Mouse (Mus musculus) hindbrain, embryonic 16.5 days (tissue): ENCODE data around the gene Slc16a14. TPM values are rescaled to one million over a fixed set of nuclear protein-coding genes. Genes with fewer than 3 reads are reported as not detected.

Experiments
- ATAC-seq: fragments of 200-750 bp; cut with Nextera tagmentation; 2 replicates; pipeline ENCODE4 v1.8.0; 2017; ENCODE audit warnings: moderate TSS enrichment, moderate library complexity
- H3K27ac ChIP-seq: fragments of 300-500 bp; sonication (generic); 2 replicates; pipeline ENCODE4 v1.5.1; 2014; ENCODE audit warnings: low read depth, mild to moderate bottlenecking, control low read depth, low read length, moderate library complexity
- H3K27me3 ChIP-seq: fragments of 300-500 bp; sonication (generic); replicated peaks from 2 replicates; pipeline ENCODE4 v1.6.1; 2014; ENCODE audit warnings: low read length; ENCODE audit not compliant: control insufficient read depth, insufficient read depth
- H3K36me3 ChIP-seq: fragments of 300-500 bp; sonication (generic); 2 replicates; pipeline ENCODE4 v1.6.1; 2014; ENCODE audit warnings: mild to moderate bottlenecking, low read length, moderate library complexity, mixed read lengths; ENCODE audit not compliant: control insufficient read depth, insufficient read depth
- H3K4me1 ChIP-seq: fragments of 300-500 bp; sonication (generic); 2 replicates; pipeline ENCODE4 v1.6.1; 2014; ENCODE audit warnings: low read depth, low read length; ENCODE audit not compliant: control insufficient read depth, insufficient read depth
- H3K4me2 ChIP-seq: fragments of 300-500 bp; sonication (generic); 2 replicates; pipeline ENCODE4 v1.6.1; 2014; ENCODE audit warnings: mild to moderate bottlenecking, low read length, control low read depth, moderate library complexity
- H3K4me3 ChIP-seq: fragments of 300-500 bp; sonication (generic); 2 replicates; pipeline ENCODE4 v1.5.1; 2014; ENCODE audit warnings: mild to moderate bottlenecking, low read length, control low read depth, moderate library complexity
- H3K9ac ChIP-seq: fragments of 300-500 bp; sonication (generic); 2 replicates; pipeline ENCODE4 v1.6.1; 2014; ENCODE audit warnings: low read depth, mild to moderate bottlenecking, control low read depth, low read length, moderate library complexity
- H3K9me3 ChIP-seq: fragments of 300-500 bp; sonication (generic); 2 replicates; pipeline ENCODE4 v1.6.1; 2014; ENCODE audit warnings: mild to moderate bottlenecking, low read length, moderate library complexity; ENCODE audit not compliant: control insufficient read depth
- WGBS: fragments of 180-500 bp; shearing (Covaris S2); extraction: QIAGEN DNeasy Blood & Tissue Kit; methylation state at CpG from one replicate; pipeline ENCODE4 v1.1.7; 2014; 5-methylcytosine and 5-hydroxymethylcytosine counted together
- polyA plus RNA-seq: library from polyadenylated mRNA; unstranded; fragments of >200 nt; fragmentation: Nextera tagmentation; extraction: Ambion mirVana; gene quantifications from 2 replicates; pipeline ENCODE4 v1.2.1, GENCODE M21; 2015

The Slc16a14 gene
- polyA plus RNA-seq, 1 experiment from 2014 or later: 15.0 TPM

DNA sequence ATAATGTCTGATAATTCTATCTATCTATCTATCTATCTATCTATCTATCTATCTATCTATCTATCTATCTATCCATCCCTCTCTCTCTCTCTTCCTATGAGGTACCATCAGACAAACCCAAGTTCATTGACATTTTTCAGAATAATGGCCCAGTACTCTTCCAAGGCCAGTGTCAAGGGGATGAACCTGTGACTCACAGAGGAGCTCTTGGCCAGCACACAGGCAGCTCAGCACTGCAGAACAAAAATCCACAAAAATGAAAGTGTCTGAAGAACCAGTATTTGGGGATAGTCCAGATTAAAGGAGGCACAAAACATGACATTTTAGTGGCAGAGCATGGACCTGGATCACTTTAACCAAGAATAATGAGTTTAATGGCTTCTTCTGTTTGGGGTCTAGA lies 7.7 kb upstream of the Slc16a14 start:
- H3K27ac ChIP-seq: no peak overlapping the region
- no peak overlapping the region for H3K4me3 ChIP-seq
- H3K4me2 ChIP-seq: no peak overlapping the region
- H3K4me1 ChIP-seq: no peaks in the 10 kb centered on the region
- no peaks in the 10 kb centered on the region for H3K36me3 ChIP-seq
- no peaks in the 10 kb centered on the region for H3K9me3 ChIP-seq
- no peaks in the 10 kb centered on the region for H3K27me3 ChIP-seq
- no peak for ATAC-seq
- H3K9ac ChIP-seq: no peak overlapping the region

GRCm38 (mm10) chr1:84940322-84940721 lies 5.4 kb upstream of the Slc16a14 start:
- Histone ChIP-seq H3K4me3 (no peak overlapping the region), H3K9ac (no peak overlapping the region), H3K4me2 (no peak overlapping the region), H3K9me3 (no peaks in the 10 kb centered on the region), H3K36me3 (no peaks in the 10 kb centered on the region), H3K4me1 (peaks cover 5% of the 10 kb centered on the region), H3K27me3 (no peaks in the 10 kb centered on the region), H3K27ac (no peak overlapping the region)
- no peak for ATAC-seq
- WGBS: 91% methylated on average over 2 of the region's 2 CpGs

GRCm38 (mm10) chr1:84939466-84939865 lies 4.5 kb upstream of the Slc16a14 start:
- H3K4me2 ChIP-seq: no peak overlapping the region
- ATAC-seq: no peak

GRCm38 (mm10) chr1:84936716-84937510 lies 2.0 kb upstream of the Slc16a14 start:
- no peaks in the 10 kb centered on the region for H3K9me3 ChIP-seq
- 91% methylated on average over 19 of the region's 19 CpGs for WGBS
- H3K4me2 ChIP-seq: no peak overlapping the region
- no peak overlapping the region for H3K4me3 ChIP-seq
- H3K36me3 ChIP-seq: no peaks in the 10 kb centered on the region
- H3K9ac ChIP-seq: no peak overlapping the region
- H3K27me3 ChIP-seq: no peaks in the 10 kb centered on the region
- no peak overlapping the region for H3K27ac ChIP-seq
- no peak for ATAC-seq
- H3K4me1 ChIP-seq: peaks cover 7% of the 10 kb centered on the region

More at GRCm38 (mm10) chr1:84939466-84939865, 4.5 kb upstream of the Slc16a14 start:
- Histone ChIP-seq H3K4me1 (peaks cover 7% of the 10 kb centered on the region), H3K4me3 (no peak overlapping the region), H3K27ac (no peak overlapping the region), H3K9me3 (no peaks in the 10 kb centered on the region), H3K9ac (no peak overlapping the region), H3K27me3 (no peaks in the 10 kb centered on the region), H3K36me3 (no peaks in the 10 kb centered on the region)
- WGBS: 87% methylated on average over 4 of the region's 4 CpGs

GRCm38 (mm10) chr1:84935668-84936067 lies 734 bp upstream of the Slc16a14 start:
- no peaks in the 10 kb centered on the region for H3K27me3 ChIP-seq
- ATAC-seq: no peak
- peak overlapping the region; percentile 76 for H3K4me3 ChIP-seq
- H3K9me3 ChIP-seq: no peaks in the 10 kb centered on the region
- WGBS: 55% methylated on average over 9 of the region's 9 CpGs
- peak overlapping the region; percentile 63 for H3K4me2 ChIP-seq
- H3K9ac ChIP-seq: no peak overlapping the region; the same call in 1 of the 2 replicates
- H3K36me3 ChIP-seq: no peaks in the 10 kb centered on the region
- peaks cover 7% of the 10 kb centered on the region for H3K4me1 ChIP-seq
- no peak overlapping the region for H3K27ac ChIP-seq

GRCm38 (mm10) chr1:84934151-84934502 lies 807 bp downstream of the Slc16a14 start:
- Histone ChIP-seq H3K9ac (peak overlapping the region; percentile 90), H3K9me3 (no peaks in the 10 kb centered on the region), H3K4me3 (peak overlapping the region; percentile 76), H3K4me1 (peaks cover 7% of the 10 kb centered on the region), H3K36me3 (peaks cover 2% of the 10 kb centered on the region), H3K27ac (peak overlapping the region; percentile 95), H3K4me2 (peak overlapping the region; percentile 63), H3K27me3 (no peaks in the 10 kb centered on the region)
- ATAC-seq: peak; percentile 70
- WGBS: under 1% methylated on average over 12 of the region's 12 CpGs

DNA sequence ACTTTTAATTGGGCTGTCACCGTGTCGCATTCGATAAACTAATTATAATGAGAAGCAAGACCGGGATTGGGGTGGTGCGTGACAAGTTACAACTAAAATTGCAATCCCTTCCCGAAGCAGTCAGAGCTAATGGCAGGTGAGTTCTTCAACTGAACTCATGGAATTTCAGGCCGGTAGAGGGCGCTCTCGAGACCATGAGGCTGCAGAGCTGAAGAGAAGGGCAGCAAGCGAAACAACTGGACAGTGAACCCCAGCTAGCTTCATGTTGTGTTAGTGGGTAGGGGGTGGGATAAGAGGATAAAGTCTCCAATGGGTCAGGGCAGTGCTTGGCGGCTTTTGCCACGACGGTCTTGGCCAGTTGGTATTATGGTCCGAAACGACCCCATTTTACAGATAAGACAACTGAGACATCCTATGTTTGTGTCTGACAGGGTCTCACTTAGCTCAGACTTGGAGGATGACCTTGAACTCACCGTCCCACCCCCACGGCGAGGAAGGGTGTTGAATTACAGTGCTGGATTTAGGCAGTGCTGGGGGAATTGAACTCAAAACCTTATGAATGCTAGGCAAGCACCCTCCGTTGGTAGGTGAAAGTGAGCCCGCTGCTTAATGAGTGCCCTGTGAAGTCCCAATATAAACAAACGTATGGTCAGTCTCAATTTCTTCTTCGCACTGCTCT lies 1.3 kb downstream of the Slc16a14 start:
- Histone ChIP-seq H3K27me3 (no peaks in the 10 kb centered on the region), H3K27ac (peak overlapping the region; percentile 95)

DNA sequence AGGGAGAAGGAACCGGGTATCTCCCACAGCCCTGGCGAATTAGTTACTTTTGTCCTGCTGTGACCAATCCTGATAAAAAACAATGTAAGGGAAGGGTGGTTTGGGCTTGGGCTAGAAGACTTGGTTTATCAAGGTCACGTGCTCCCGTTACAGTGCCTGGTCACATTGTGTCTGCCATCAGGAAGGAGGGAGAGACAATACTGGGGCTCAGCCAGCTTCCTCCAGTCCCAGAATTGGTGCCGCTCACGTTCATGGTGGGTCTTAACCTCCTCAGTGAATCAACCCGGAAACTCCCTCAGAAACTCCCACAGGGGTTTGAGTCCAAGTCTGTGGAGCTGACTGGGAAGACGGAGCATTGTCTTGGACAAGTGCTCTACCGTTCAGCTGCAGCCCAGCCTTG lies 9.3 kb downstream of the Slc16a14 start:
- no peaks in the 10 kb centered on the region for H3K9me3 ChIP-seq
- H3K4me1 ChIP-seq: no peaks in the 10 kb centered on the region
- H3K27ac ChIP-seq: no peak overlapping the region
- no peak overlapping the region for H3K4me2 ChIP-seq
- ATAC-seq: no peak
- no peak overlapping the region for H3K4me3 ChIP-seq
- H3K36me3 ChIP-seq: peaks cover 12% of the 10 kb centered on the region
- WGBS: 86% methylated on average over 9 of the region's 9 CpGs
- no peaks in the 10 kb centered on the region for H3K27me3 ChIP-seq
- H3K9ac ChIP-seq: no peak overlapping the region

More for the DNA sequence above, 1.3 kb downstream of the Slc16a14 start:
- Histone ChIP-seq H3K4me3 (peak overlapping the region; percentile 76), H3K9ac (peak overlapping the region; percentile 90), H3K4me2 (peak overlapping the region; percentile 63), H3K4me1 (peaks cover 7% of the 10 kb centered on the region), H3K36me3 (peaks cover 2% of the 10 kb centered on the region), H3K9me3 (no peaks in the 10 kb centered on the region)
- peak; percentile 9 for ATAC-seq
- WGBS: 11% methylated on average over 22 of the region's 22 CpGs

GRCm38 (mm10) chr1:84924134-84924533 lies 10.8 kb downstream of the Slc16a14 start:
- no peak overlapping the region for H3K27ac ChIP-seq
- no peak overlapping the region for H3K9ac ChIP-seq
- 87% methylated on average over 6 of the region's 6 CpGs for WGBS
- H3K27me3 ChIP-seq: no peaks in the 10 kb centered on the region
- no peak overlapping the region for H3K4me2 ChIP-seq
- H3K4me3 ChIP-seq: no peak overlapping the region
- no peaks in the 10 kb centered on the region for H3K9me3 ChIP-seq
- peaks cover 10% of the 10 kb centered on the region for H3K36me3 ChIP-seq
- ATAC-seq: no peak
- no peaks in the 10 kb centered on the region for H3K4me1 ChIP-seq
